Mouse (Mus musculus): ENCODE data around the gene Cd55b.
"Not testable (repeated sequence)": the region's sequence is repeated elsewhere in the genome, so short reads cannot be mapped to it uniquely, and the experiment has no call there.

GRCm38 (mm10) chr1:130427175-130427853 is 4.5 kb upstream of the Cd55b start:
- TF ChIP-seq CTCF, EP300 (IDR thresholded peaks at IDR 0.05): not testable (repeated sequence)

Measured in lung, postnatal 0 days (tissue).